ENCODE assay signal across 8 mouse cellular contexts in the genomic region with DNA sequence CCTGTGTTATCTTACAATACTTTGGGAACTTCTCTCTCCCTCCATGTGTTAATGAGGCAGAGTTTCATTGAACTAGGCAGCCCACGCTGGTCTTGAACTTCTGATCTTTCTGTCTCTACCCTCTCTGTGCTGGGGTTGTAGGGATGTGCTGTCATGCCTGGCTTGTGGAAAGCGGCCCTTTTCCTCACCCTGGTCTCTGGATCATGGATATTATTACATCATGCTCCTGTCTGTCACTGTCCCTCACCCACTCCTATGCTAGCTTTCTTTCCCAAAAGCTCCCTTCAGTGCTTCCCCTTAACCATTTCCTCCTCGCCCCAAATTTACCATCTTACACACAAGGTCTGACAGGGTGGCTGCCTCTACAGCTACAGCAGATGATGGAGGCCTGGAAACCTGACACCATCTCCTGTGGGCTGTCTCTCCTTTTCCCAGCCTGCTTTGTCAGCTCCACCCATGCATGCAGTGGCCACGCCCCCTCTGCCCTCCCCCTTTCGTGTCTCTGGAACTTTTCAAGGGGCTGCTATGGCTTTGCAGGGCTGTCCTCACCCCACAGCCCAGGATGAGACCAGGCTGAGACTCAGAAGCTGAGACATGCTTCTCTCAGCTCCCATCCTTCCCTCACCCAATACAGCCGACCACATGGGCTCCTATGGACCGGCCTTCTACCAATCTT. TPM values are rescaled to one million over a fixed set of nuclear protein-coding genes. Genes with fewer than 3 reads are reported as not detected.
DNase-seq lines count a peak whose midpoint lies in the region; ATAC-seq lines count a peak whose summit lies in the region.

No protein-coding gene starts in this region.

- intact Hi-C loops in gastrocnemius, postnatal 14 days (cut with DNase I; ENCODE audit: low total_unique reads) = no loop called here

- peaks cover 5% of the 10 kb centered on the region for H3K9me3 ChIP-seq in forebrain, embryonic 10.5 days
- no peaks in the 10 kb centered on the region for H3K9me3 ChIP-seq in forebrain, embryonic 13.5 days (replicated peaks)
- H3K9me3 ChIP-seq in megakaryocyte, embryonic 14.5 days = peaks cover 14% of the 10 kb centered on the region
- no peaks in the 10 kb centered on the region for H3K9me3 ChIP-seq in limb, embryonic 11.5 days (ENCODE audit: control insufficient read depth, low read length)

- DNase-seq in forebrain, embryonic 10.5 days (ENCODE audit: extremely low spot score, low spot score) = peak; percentile 72
- DNase-seq in limb, embryonic 11.5 days (ENCODE audit: low spot score) = peak; percentile 87
- DNase-seq in thymus, postnatal 0 days (ENCODE audit: low spot score) = peak; percentile 46
- DNase-seq in adrenal gland, postnatal 36 days = no peak
- no peak for DNase-seq in gastrocnemius, postnatal 14 days

- no peak overlapping the region for H3K9ac ChIP-seq in forebrain, embryonic 13.5 days
- H3K9ac ChIP-seq in limb, embryonic 11.5 days (ENCODE audit: low read length) = no peak overlapping the region

- H3K4me1 ChIP-seq in forebrain, embryonic 10.5 days = peaks cover 11% of the 10 kb centered on the region
- H3K4me1 ChIP-seq in forebrain, embryonic 13.5 days = no peaks in the 10 kb centered on the region
- peaks cover 72% of the 10 kb centered on the region for H3K4me1 ChIP-seq in megakaryocyte, embryonic 14.5 days
- 0 out of 2 replicates have a peak, but pooled peaks cover 5% of the 10 kb centered on the region for H3K4me1 ChIP-seq in limb, embryonic 11.5 days (ENCODE audit: control insufficient read depth, insufficient read depth, low read length)

- H3K4me2 ChIP-seq in forebrain, embryonic 13.5 days = no peak overlapping the region
- no peak overlapping the region for H3K4me2 ChIP-seq in limb, embryonic 11.5 days (ENCODE audit: low read depth, severe bottlenecking)

- H3K4me3 ChIP-seq in forebrain, embryonic 10.5 days = peak overlapping the region; percentile 23
- H3K4me3 ChIP-seq in forebrain, embryonic 13.5 days = no peak overlapping the region
- H3K4me3 ChIP-seq in megakaryocyte, embryonic 14.5 days (replicated peaks) = peak overlapping the region; percentile 48
- H3K4me3 ChIP-seq in limb, embryonic 11.5 days (ENCODE audit: low read depth, low read length) = no peak overlapping the region

- ATAC-seq in forebrain, embryonic 13.5 days = no peak
- ATAC-seq in megakaryocyte, adult 5-6 weeks (ENCODE audit: poor library complexity, severe bottlenecking) = no peak
- ATAC-seq in limb, embryonic 11.5 days (ENCODE audit: insufficient number of reproducible peaks, low FRiP score, low TSS enrichment, low read depth) = peak; percentile 85

- H3K36me3 ChIP-seq in forebrain, embryonic 10.5 days (replicated peaks) = no peaks in the 10 kb centered on the region
- no peaks in the 10 kb centered on the region for H3K36me3 ChIP-seq in forebrain, embryonic 13.5 days (ENCODE audit: poor library complexity, severe bottlenecking)
- peaks cover 14% of the 10 kb centered on the region for H3K36me3 ChIP-seq in megakaryocyte, embryonic 14.5 days (replicated peaks; ENCODE audit: low read length)
- H3K36me3 ChIP-seq in limb, embryonic 11.5 days (ENCODE audit: control insufficient read depth, insufficient read depth, low read length) = no peaks in the 10 kb centered on the region

- 0 out of 2 replicates have a peak, but pooled peaks cover 5% of the 10 kb centered on the region for H3K27me3 ChIP-seq in forebrain, embryonic 10.5 days (ENCODE audit: poor library complexity, severe bottlenecking)
- no peaks in the 10 kb centered on the region for H3K27me3 ChIP-seq in forebrain, embryonic 13.5 days
- H3K27me3 ChIP-seq in megakaryocyte, embryonic 14.5 days (replicated peaks) = peaks cover 6% of the 10 kb centered on the region
- H3K27me3 ChIP-seq in limb, embryonic 11.5 days (ENCODE audit: control insufficient read depth, insufficient read depth, low read length) = no peaks in the 10 kb centered on the region

- 0 out of 2 replicates have a peak overlapping the region, but pooled peaks have one; percentile 16 for H3K27ac ChIP-seq in forebrain, embryonic 10.5 days
- H3K27ac ChIP-seq in forebrain, embryonic 13.5 days = no peak overlapping the region
- no peak overlapping the region for H3K27ac ChIP-seq in limb, embryonic 11.5 days (replicated peaks; ENCODE audit: low read depth, low read length)

- 40% methylated on average over 7 of the region's 7 CpGs for WGBS in forebrain, embryonic 10.5 days
- 31% methylated on average over 7 of the region's 7 CpGs for WGBS in forebrain, embryonic 13.5 days
- 28% methylated on average over 7 of the region's 7 CpGs for WGBS in limb, embryonic 11.5 days

RNA-seq across cellular contexts. Expression of gene H2-Oa, which starts 1.2 kb away (rescaled TPM):
- 0.12 and 0.43 TPM in 2 replicates for polyA plus RNA-seq in forebrain, embryonic 10.5 days (2016; fragmentation: Nextera tagmentation; extraction: Ambion mirVana)
- not detected in 2 replicates for polyA plus RNA-seq in forebrain, embryonic 13.5 days (2015; fragmentation: Nextera tagmentation; extraction: Ambion mirVana)
- 9.5 and 12.1 TPM in 2 replicates for polyA plus RNA-seq in megakaryocyte, embryonic 14.5 days (2012; ENCODE audit: insufficient read depth, low replicate concordance)
- 10.0 and 10.8 TPM in 2 replicates for total RNA-seq in megakaryocyte, adult 5-6 weeks (2015)
- 3.7 and 6.9 TPM in 2 replicates for total RNA-seq in megakaryocyte, adult 5-6 weeks (2017)
- polyA plus RNA-seq in limb, embryonic 11.5 days (2014; fragmentation: Nextera tagmentation; extraction: Ambion mirVana) = 0.55 and 1.2 TPM in 2 replicates
- polyA plus RNA-seq in thymus, postnatal 0 days (2015; fragmentation: Nextera tagmentation; extraction: Ambion mirVana) = 55.0 and 57.1 TPM in 2 replicates
- total RNA-seq in adrenal gland, postnatal 36 days (2021) = not detected
- not detected for total RNA-seq in gastrocnemius, postnatal 14 days (2021)

RNA-seq across cellular contexts. Expression of gene H2-DMa, which starts 26.0 kb away (rescaled TPM):
- 4.5 and 6.9 TPM in 2 replicates for polyA plus RNA-seq in forebrain, embryonic 10.5 days (2016; fragmentation: Nextera tagmentation; extraction: Ambion mirVana)
- polyA plus RNA-seq in forebrain, embryonic 13.5 days (2015; fragmentation: Nextera tagmentation; extraction: Ambion mirVana) = 8.7 and 10.0 TPM in 2 replicates
- 19.3 and 32.1 TPM in 2 replicates for polyA plus RNA-seq in megakaryocyte, embryonic 14.5 days (2012; ENCODE audit: insufficient read depth, low replicate concordance)
- total RNA-seq in megakaryocyte, adult 5-6 weeks (2015) = 172 and 189 TPM in 2 replicates
- total RNA-seq in megakaryocyte, adult 5-6 weeks (2017) = 145 and 152 TPM in 2 replicates
- polyA plus RNA-seq in limb, embryonic 11.5 days (2014; fragmentation: Nextera tagmentation; extraction: Ambion mirVana) = 7.5 and 9.1 TPM in 2 replicates
- polyA plus RNA-seq in thymus, postnatal 0 days (2015; fragmentation: Nextera tagmentation; extraction: Ambion mirVana) = 113 and 114 TPM in 2 replicates
- total RNA-seq in adrenal gland, postnatal 36 days (2021) = 10 to 100 TPM; 11.4 to 12.7 TPM
- total RNA-seq in gastrocnemius, postnatal 14 days (2021) = 1 to 10 TPM; 2.3 to 3.6 TPM

RNA-seq across cellular contexts. Expression of gene Brd2, which starts 29.1 kb away (rescaled TPM):
- 121 and 134 TPM in 2 replicates for polyA plus RNA-seq in forebrain, embryonic 10.5 days (2016; fragmentation: Nextera tagmentation; extraction: Ambion mirVana)
- 124 and 125 TPM in 2 replicates for polyA plus RNA-seq in forebrain, embryonic 13.5 days (2015; fragmentation: Nextera tagmentation; extraction: Ambion mirVana)
- 174 and 242 TPM in 2 replicates for polyA plus RNA-seq in megakaryocyte, embryonic 14.5 days (2012; ENCODE audit: insufficient read depth, low replicate concordance)
- total RNA-seq in megakaryocyte, adult 5-6 weeks (2015) = 287 and 312 TPM in 2 replicates
- 286 and 353 TPM in 2 replicates for total RNA-seq in megakaryocyte, adult 5-6 weeks (2017)
- polyA plus RNA-seq in limb, embryonic 11.5 days (2014; fragmentation: Nextera tagmentation; extraction: Ambion mirVana) = 141 and 152 TPM in 2 replicates
- polyA plus RNA-seq in thymus, postnatal 0 days (2015; fragmentation: Nextera tagmentation; extraction: Ambion mirVana) = 98.3 and 107 TPM in 2 replicates
- 100 to 1,000 TPM; 213 to 224 TPM for total RNA-seq in adrenal gland, postnatal 36 days (2021)
- total RNA-seq in gastrocnemius, postnatal 14 days (2021) = 10 to 100 TPM; 75.2 to 75.5 TPM

RNA-seq across cellular contexts. Expression of gene H2-DMb2, which starts 49.8 kb away (rescaled TPM):
- 0.16 and 0.26 TPM in 2 replicates for polyA plus RNA-seq in forebrain, embryonic 10.5 days (2016; fragmentation: Nextera tagmentation; extraction: Ambion mirVana)
- polyA plus RNA-seq in forebrain, embryonic 13.5 days (2015; fragmentation: Nextera tagmentation; extraction: Ambion mirVana) = 0.20 TPM in 1 of 2 replicates, not detected in the other
- 1.5 TPM in 1 of 2 replicates, not detected in the other for polyA plus RNA-seq in megakaryocyte, embryonic 14.5 days (2012; ENCODE audit: insufficient read depth, low replicate concordance)
- 8.9 and 9.6 TPM in 2 replicates for total RNA-seq in megakaryocyte, adult 5-6 weeks (2015)
- total RNA-seq in megakaryocyte, adult 5-6 weeks (2017) = 12.4 and 18.3 TPM in 2 replicates
- polyA plus RNA-seq in limb, embryonic 11.5 days (2014; fragmentation: Nextera tagmentation; extraction: Ambion mirVana) = 0.23 TPM in 1 of 2 replicates, not detected in the other
- polyA plus RNA-seq in thymus, postnatal 0 days (2015; fragmentation: Nextera tagmentation; extraction: Ambion mirVana) = 57.8 and 62.9 TPM in 2 replicates
- total RNA-seq in adrenal gland, postnatal 36 days (2021) = 1 to 10 TPM in 1 of 2 experiments, under 1 TPM in 1; 0.72 to 2.2 TPM
- under 1 TPM; 0.45 to 0.47 TPM for total RNA-seq in gastrocnemius, postnatal 14 days (2021)

RNA-seq across cellular contexts. Expression of gene Col11a2, which starts 54.1 kb away (rescaled TPM):
- polyA plus RNA-seq in forebrain, embryonic 10.5 days (2016; fragmentation: Nextera tagmentation; extraction: Ambion mirVana) = 0.74 and 0.75 TPM in 2 replicates
- 0.80 and 1.3 TPM in 2 replicates for polyA plus RNA-seq in forebrain, embryonic 13.5 days (2015; fragmentation: Nextera tagmentation; extraction: Ambion mirVana)
- 19.6 and 36.5 TPM in 2 replicates for polyA plus RNA-seq in megakaryocyte, embryonic 14.5 days (2012; ENCODE audit: insufficient read depth, low replicate concordance)
- 0.36 and 0.87 TPM in 2 replicates for total RNA-seq in megakaryocyte, adult 5-6 weeks (2015)
- total RNA-seq in megakaryocyte, adult 5-6 weeks (2017) = 1.2 and 1.5 TPM in 2 replicates
- polyA plus RNA-seq in limb, embryonic 11.5 days (2014; fragmentation: Nextera tagmentation; extraction: Ambion mirVana) = 2.6 and 5.0 TPM in 2 replicates
- polyA plus RNA-seq in thymus, postnatal 0 days (2015; fragmentation: Nextera tagmentation; extraction: Ambion mirVana) = 1.1 and 1.5 TPM in 2 replicates
- total RNA-seq in adrenal gland, postnatal 36 days (2021) = 1 to 10 TPM; 1.2 to 2.2 TPM
- total RNA-seq in gastrocnemius, postnatal 14 days (2021) = 10 to 100 TPM; 51.1 to 56.0 TPM

Comparison
In these comparisons a context has a peak if more than half of its experiments do, and no peak if none do; other contexts are left out.
1. H3K4me3 ChIP-seq: peak in forebrain, embryonic 10.5 days (single experiment) and megakaryocyte, embryonic 14.5 days (single experiment); none in forebrain, embryonic 13.5 days (single experiment) and limb, embryonic 11.5 days (single experiment).
2. DNase-seq: peak in forebrain, embryonic 10.5 days (single experiment), limb, embryonic 11.5 days (single experiment) and thymus, postnatal 0 days (single experiment); none in adrenal gland, postnatal 36 days (0 of 2) and gastrocnemius, postnatal 14 days (single experiment).